Mouse (Mus musculus): ENCODE results near the gene Cnot9. TPM values are rescaled to one million over a fixed set of nuclear protein-coding genes. Genes with fewer than 3 reads are reported as not detected.
A peak's percentile ranks its signal among the peaks of the same experiment; 100 is the strongest.

Cnot9 gene
- total and polyA plus RNA-seq, 3 experiments: 46.1 to 84.5 (median 70.5) TPM

DNA sequence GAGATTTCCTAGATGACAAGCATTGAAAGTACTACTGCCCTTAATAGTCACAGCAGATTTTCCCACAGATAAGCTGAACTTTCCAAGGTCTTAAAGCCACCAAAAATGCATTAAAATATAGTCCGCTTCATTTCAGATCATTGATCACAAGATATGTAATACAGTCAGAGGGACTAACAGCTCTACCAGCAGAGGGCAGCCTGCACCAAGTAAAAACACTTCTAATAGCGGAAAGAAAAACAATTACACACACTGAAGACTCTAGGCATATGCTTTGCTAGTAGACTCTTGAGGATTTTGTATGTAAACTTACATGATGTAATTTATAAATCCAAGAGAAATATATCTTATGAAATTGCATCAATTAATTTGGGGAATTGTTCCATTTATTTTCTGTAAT is 45.6 kb upstream of the Cnot9 start:
- Histone ChIP-seq H3K79me2 (replicated peaks; ENCODE audit: control insufficient read depth, extremely low read depth, insufficient read depth, poor library complexity, severe bottlenecking) (no peaks in the 10 kb centered on the region), H3K9ac (ENCODE audit: insufficient read depth, low read depth) (no peak overlapping the region), H3K4me1 (ENCODE audit: control insufficient read depth in 1 of 2, insufficient read depth in 2 of 2) (peaks cover 0 to 7% of the 10 kb centered on the region in 2 experiments; a peak in 2 of 4 replicates), H3K27me3 (replicated peaks) (no peaks in the 10 kb centered on the region), H3K36me3 (replicated peaks in 1 of 2; ENCODE audit: control insufficient read depth in 1 of 2, insufficient read depth in 1 of 2, low read length in 1 of 2) (peaks cover 30 to 72% of the 10 kb centered on the region in 2 experiments), H3K27ac (ENCODE audit: insufficient read depth, low read depth) (no peak overlapping the region), H3K9me3 (replicated peaks; ENCODE audit: low read length) (no peaks in the 10 kb centered on the region), H3K4me3 (replicated peaks in 1 of 3; ENCODE audit: low read depth in 2 of 3, low read length in 2 of 3, poor library complexity in 1 of 3) (no peak overlapping the region), H3K4me2 (ENCODE audit: insufficient read depth, low read depth, poor library complexity, severe bottlenecking) (no peak overlapping the region)
- DNase-seq (ENCODE audit: extremely low read depth): peak; percentile 47
- in situ Hi-C loops (cut with MboI; ENCODE audit: low pct_ligation_motif_present, low pct_unique_long_range_greater_than_20kb, low sequenced_read_pairs): no loop called here
- dilution Hi-C loops (cut with MboI; ENCODE audit: extremely low pct_ligation_motif_present, extremely low pct_unique_long_range_greater_than_20kb, low sequenced_read_pairs): no loop called here
- TF ChIP-seq RAD21 (IDR thresholded peaks at IDR 0.05; ENCODE audit: low read depth, low read length): peak; percentile 53
- peak in 1 of 2 experiments; percentile 70; a peak in 3 of 4 replicates for TF ChIP-seq CTCF (conservative IDR thresholded peaks at IDR 0.05 in 1 of 2, IDR thresholded peaks at IDR 0.05 in 1 of 2; ENCODE audit: low read depth in 2 of 2, low read length in 2 of 2)
- peak; percentile 28 for TF ChIP-seq SMC3 (IDR thresholded peaks at IDR 0.05; ENCODE audit: low read depth, low read length)
- no peak for TF ChIP-seq ZC3H11A (IDR thresholded peaks at IDR 0.05; ENCODE audit: low read depth, low read length)

DNA sequence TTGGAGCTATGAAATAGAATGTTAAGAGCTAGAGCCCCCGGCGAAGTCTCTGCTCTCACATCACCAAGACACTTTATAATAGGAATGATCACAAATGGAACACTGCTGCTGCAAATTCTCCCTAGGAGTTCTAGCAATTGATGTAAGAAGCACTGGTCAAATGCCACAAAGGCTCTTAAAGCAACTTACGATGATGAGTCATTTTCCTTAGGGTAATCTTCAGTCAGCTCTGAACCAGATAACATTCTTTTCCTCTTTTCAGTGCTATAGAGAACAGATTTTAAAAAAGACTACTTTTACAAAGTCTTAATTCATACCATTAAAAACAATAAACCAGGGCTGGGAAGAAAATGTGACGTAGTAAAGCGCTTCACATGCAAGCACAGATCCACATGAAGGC is 20.1 kb upstream of the Cnot9 start:
- Histone ChIP-seq H3K4me2 (ENCODE audit: insufficient read depth, low read depth, poor library complexity, severe bottlenecking) (no peak overlapping the region), H3K9ac (ENCODE audit: insufficient read depth, low read depth) (no peak overlapping the region), H3K27ac (ENCODE audit: insufficient read depth, low read depth) (no peak overlapping the region), H3K4me1 (ENCODE audit: control insufficient read depth in 1 of 2, insufficient read depth in 2 of 2) (no peaks in the 10 kb centered on the region), H3K36me3 (replicated peaks in 1 of 2; ENCODE audit: control insufficient read depth in 1 of 2, insufficient read depth in 1 of 2, low read length in 1 of 2) (peaks cover 34 to 84% of the 10 kb centered on the region in 2 experiments), H3K4me3 (replicated peaks in 1 of 3; ENCODE audit: low read depth in 2 of 3, low read length in 2 of 3, poor library complexity in 1 of 3) (no peak overlapping the region), H3K9me3 (replicated peaks; ENCODE audit: low read length) (no peaks in the 10 kb centered on the region), H3K27me3 (replicated peaks) (no peaks in the 10 kb centered on the region), H3K79me2 (replicated peaks; ENCODE audit: control insufficient read depth, extremely low read depth, insufficient read depth, poor library complexity, severe bottlenecking) (no peaks in the 10 kb centered on the region)
- in situ Hi-C loops (cut with MboI; ENCODE audit: low pct_ligation_motif_present, low pct_unique_long_range_greater_than_20kb, low sequenced_read_pairs) (no loop called here), dilution Hi-C loops (cut with MboI; ENCODE audit: extremely low pct_ligation_motif_present, extremely low pct_unique_long_range_greater_than_20kb, low sequenced_read_pairs) (no loop called here)
- no peak for DNase-seq (ENCODE audit: extremely low read depth)
- TF ChIP-seq ZMIZ1 (IDR thresholded peaks at IDR 0.05; ENCODE audit: low read depth, low read length): no peak
- no peak for TF ChIP-seq USF1 (IDR thresholded peaks at IDR 0.05; ENCODE audit: low read depth, low read length)
- no peak for TF ChIP-seq SIN3A (IDR thresholded peaks at IDR 0.05; ENCODE audit: low read length)
- TF ChIP-seq IRF4 (IDR thresholded peaks at IDR 0.05; ENCODE audit: low read depth, low read length): no peak
- no peak for TF ChIP-seq CHD1 (IDR thresholded peaks at IDR 0.05; ENCODE audit: low read depth, low read length)
- TF ChIP-seq MAZ (IDR thresholded peaks at IDR 0.05; ENCODE audit: low read depth, low read length): no peak
- TF ChIP-seq TCF12 (IDR thresholded peaks at IDR 0.05; ENCODE audit: low read depth, low read length): no peak
- TF ChIP-seq MXI1 (IDR thresholded peaks at IDR 0.05; ENCODE audit: low read depth, low read length): no peak
- TF ChIP-seq NRF1 (IDR thresholded peaks at IDR 0.05; ENCODE audit: low read depth, low read length): no peak
- no peak for TF ChIP-seq SMC3 (IDR thresholded peaks at IDR 0.05; ENCODE audit: low read depth, low read length)
- TF ChIP-seq JUN (IDR thresholded peaks at IDR 0.05; ENCODE audit: insufficient read depth, low read depth, low read length): no peak
- no peak for TF ChIP-seq ZC3H11A (IDR thresholded peaks at IDR 0.05; ENCODE audit: low read depth, low read length)
- no peak for TF ChIP-seq HCFC1 (IDR thresholded peaks at IDR 0.05; ENCODE audit: low read depth, low read length)
- TF ChIP-seq ELF1 (IDR thresholded peaks at IDR 0.05; ENCODE audit: low read depth, low read length): no peak

Data from CH12.LX (cell line).